Mouse (Mus musculus): ENCODE results near the gene Ppme1.
A peak's percentile ranks its signal among the peaks of the same experiment; 100 is the strongest.

Gene Ppme1

GRCm38 (mm10) chr7:100371495-100372451, at the start of gene Ppme1, which contains the start of gene C2cd3:
Gene Ppme1, minus strand, starts transcription at chr7:100372307.
Gene C2cd3, plus strand, starts transcription at chr7:100372233.
- peak; percentile 99 for DNase-seq (ENCODE audit: low spot score)

GRCm38 (mm10) chr7:100408684-100409083, 36.6 kb upstream of the Ppme1 start:
- DNase-seq (ENCODE audit: low spot score): no peak

- no peak for DNase-seq (ENCODE audit: low spot score)
These were observed 35.6 kb upstream of the Ppme1 start for GRCm38 (mm10) chr7:100407677-100408076.

GRCm38 (mm10) chr7:100402715-100403114, 30.6 kb upstream of the Ppme1 start:
- no peak for DNase-seq (ENCODE audit: low spot score)

GRCm38 (mm10) chr7:100400899-100401539, 28.9 kb upstream of the Ppme1 start:
- DNase-seq (ENCODE audit: low spot score): no peak

GRCm38 (mm10) chr7:100399231-100399913, 27.3 kb upstream of the Ppme1 start:
- DNase-seq (ENCODE audit: low spot score): no peak

GRCm38 (mm10) chr7:100392265-100392664, 20.2 kb upstream of the Ppme1 start:
- peak; percentile 64 for DNase-seq (ENCODE audit: low spot score)

GRCm38 (mm10) chr7:100390166-100390565, 18.1 kb upstream of the Ppme1 start:
- peak; percentile 46 for DNase-seq (ENCODE audit: low spot score)

- DNase-seq (ENCODE audit: low spot score): no peak
These were observed 16.1 kb upstream of the Ppme1 start for GRCm38 (mm10) chr7:100388174-100388573.

GRCm38 (mm10) chr7:100383207-100383606, 11.1 kb upstream of the Ppme1 start:
- DNase-seq (ENCODE audit: low spot score): no peak

- no peak for DNase-seq (ENCODE audit: low spot score)
These were observed 9.1 kb upstream of the Ppme1 start for GRCm38 (mm10) chr7:100381161-100381560.

GRCm38 (mm10) chr7:100378257-100378656, 6.2 kb upstream of the Ppme1 start:
- no peak for DNase-seq (ENCODE audit: low spot score)

- DNase-seq (ENCODE audit: low spot score): no peak
These were observed 409 bp upstream of the Ppme1 start for GRCm38 (mm10) chr7:100372452-100372980.

GRCm38 (mm10) chr7:100364888-100365287, 7.2 kb downstream of the Ppme1 start:
- no peak for DNase-seq (ENCODE audit: low spot score)

GRCm38 (mm10) chr7:100363162-100363561, 8.9 kb downstream of the Ppme1 start:
- no peak for DNase-seq (ENCODE audit: low spot score)

GRCm38 (mm10) chr7:100357856-100358255, 14.3 kb downstream of the Ppme1 start:
- DNase-seq (ENCODE audit: low spot score): no peak

- no peak for DNase-seq (ENCODE audit: low spot score)
These were observed 15.3 kb downstream of the Ppme1 start for GRCm38 (mm10) chr7:100356768-100357167.

- no peak for DNase-seq (ENCODE audit: low spot score)
These were observed 15.8 kb downstream of the Ppme1 start for GRCm38 (mm10) chr7:100356324-100356723.

- DNase-seq (ENCODE audit: low spot score): no peak
These were observed 17.1 kb downstream of the Ppme1 start for GRCm38 (mm10) chr7:100354984-100355383.

- no peak for DNase-seq (ENCODE audit: low spot score)
These were observed 36.2 kb downstream of the Ppme1 start for GRCm38 (mm10) chr7:100335921-100336320.

- no peak for DNase-seq (ENCODE audit: low spot score)
These were observed 40.8 kb downstream of the Ppme1 start for GRCm38 (mm10) chr7:100331269-100331668.

- DNase-seq (ENCODE audit: low spot score): no peak
These were observed 43.5 kb downstream of the Ppme1 start for GRCm38 (mm10) chr7:100328636-100329035.
